Mouse (Mus musculus) right cerebral cortex, adult 18-20 months (tissue): ENCODE measurements around the gene Zbp1.
A peak's percentile ranks its signal among the peaks of the same experiment; 100 is the strongest.

ENCODE experiments used
- DNase-seq: peaks from one replicate; pipeline ENCODE4 v3.0.0; 2022; ENCODE audit warnings: mixed read lengths

Zbp1 gene

GRCm38 (mm10) chr2:173246688-173247087 is 28.0 kb upstream of the Zbp1 start:
- no peak for DNase-seq

- DNase-seq, result peak; percentile 55
Measured at GRCm38 (mm10) chr2:173245258-173245657, 26.5 kb upstream of the Zbp1 start.

GRCm38 (mm10) chr2:173244108-173244507 is 25.4 kb upstream of the Zbp1 start:
- DNase-seq, result no peak

- DNase-seq, result no peak
Measured at GRCm38 (mm10) chr2:173243616-173244015, 24.9 kb upstream of the Zbp1 start.

- no peak for DNase-seq
Measured at GRCm38 (mm10) chr2:173242874-173243273, 24.2 kb upstream of the Zbp1 start.

- no peak for DNase-seq
Measured at GRCm38 (mm10) chr2:173240738-173241137, 22.0 kb upstream of the Zbp1 start.

GRCm38 (mm10) chr2:173238522-173238921 is 19.8 kb upstream of the Zbp1 start:
- no peak for DNase-seq

GRCm38 (mm10) chr2:173235435-173236332 is 17.0 kb upstream of the Zbp1 start:
- no peak for DNase-seq

GRCm38 (mm10) chr2:173232766-173233099 is 14.0 kb upstream of the Zbp1 start:
- no peak for DNase-seq

GRCm38 (mm10) chr2:173232065-173232765 is 13.5 kb upstream of the Zbp1 start:
- peak; percentile 70 for DNase-seq

GRCm38 (mm10) chr2:173229578-173230224 is 11.0 kb upstream of the Zbp1 start:
- peak; percentile 90 for DNase-seq

- no peak for DNase-seq
Measured at GRCm38 (mm10) chr2:173228567-173228966, 9.8 kb upstream of the Zbp1 start.

GRCm38 (mm10) chr2:173226792-173227191 is 8.1 kb upstream of the Zbp1 start:
- no peak for DNase-seq

- no peak for DNase-seq
Measured at GRCm38 (mm10) chr2:173225906-173226305, 7.2 kb upstream of the Zbp1 start.

GRCm38 (mm10) chr2:173224832-173225231 is 6.1 kb upstream of the Zbp1 start:
- no peak for DNase-seq

- DNase-seq, result no peak
Measured at GRCm38 (mm10) chr2:173224097-173224496, 5.4 kb upstream of the Zbp1 start.

- no peak for DNase-seq
Measured at GRCm38 (mm10) chr2:173223496-173223895, 4.8 kb upstream of the Zbp1 start.

GRCm38 (mm10) chr2:173220754-173221153 is 2.0 kb upstream of the Zbp1 start:
- no peak for DNase-seq

GRCm38 (mm10) chr2:173219256-173219954 is 682 bp upstream of the Zbp1 start:
- DNase-seq, result no peak

- DNase-seq, result no peak
Measured at GRCm38 (mm10) chr2:173217763-173218258, 912 bp downstream of the Zbp1 start.

- DNase-seq, result no peak
Measured at GRCm38 (mm10) chr2:173217246-173217645, 1.5 kb downstream of the Zbp1 start.

GRCm38 (mm10) chr2:173216840-173217239 is 1.9 kb downstream of the Zbp1 start:
- DNase-seq, result no peak

- no peak for DNase-seq
Measured at GRCm38 (mm10) chr2:173212227-173212626, 6.5 kb downstream of the Zbp1 start.
